Mouse (Mus musculus) neutrophil, adult 5-6 weeks (primary cell): ENCODE measurements around the gene Perm1. TPM values are rescaled to one million over a fixed set of nuclear protein-coding genes. Genes with fewer than 3 reads are reported as not detected.

Source experiments
- ATAC-seq: fragments of 151-379, 151-347 bp; 2 replicates; pipeline ENCODE4 v1.8.0; 2017; ENCODE audit warnings: mild to moderate bottlenecking, moderate TSS enrichment; ENCODE audit not compliant: insufficient number of reproducible peaks, poor library complexity, low FRiP score, severe bottlenecking; ENCODE audit errors: extremely low read depth
- total RNA-seq: library from RNA; stranded (forward); fragments of 200-1000 nt; gene quantifications from 2 replicates; pipeline ENCODE4 v1.2.3, GENCODE M21; 2017

Perm1 gene
- 1.4 and 1.7 TPM in 2 replicates for total RNA-seq

DNA sequence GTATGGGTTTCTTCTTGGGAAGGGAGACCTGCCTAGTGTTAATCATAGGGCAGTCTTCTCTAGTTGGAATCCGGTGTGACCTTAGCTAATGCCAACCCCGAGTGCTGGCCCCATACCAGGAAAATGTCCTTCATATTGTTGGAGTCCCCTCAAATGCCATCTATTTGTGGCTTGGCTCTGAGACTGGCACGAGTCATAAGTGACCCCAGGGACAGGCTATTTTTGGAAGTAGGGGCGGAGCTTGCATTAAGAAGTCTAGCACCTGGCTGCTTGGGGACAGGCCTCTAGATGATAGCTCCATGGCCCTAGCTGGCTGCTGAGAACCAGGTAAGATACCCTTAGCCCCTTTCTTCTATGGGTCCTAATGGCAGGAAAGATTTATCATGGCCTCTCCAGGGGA, at the start of gene Perm1:
Gene Perm1 (plus strand): TSS at position 220 of the 400 bp plus-strand sequence.
- no peak for ATAC-seq

DNA sequence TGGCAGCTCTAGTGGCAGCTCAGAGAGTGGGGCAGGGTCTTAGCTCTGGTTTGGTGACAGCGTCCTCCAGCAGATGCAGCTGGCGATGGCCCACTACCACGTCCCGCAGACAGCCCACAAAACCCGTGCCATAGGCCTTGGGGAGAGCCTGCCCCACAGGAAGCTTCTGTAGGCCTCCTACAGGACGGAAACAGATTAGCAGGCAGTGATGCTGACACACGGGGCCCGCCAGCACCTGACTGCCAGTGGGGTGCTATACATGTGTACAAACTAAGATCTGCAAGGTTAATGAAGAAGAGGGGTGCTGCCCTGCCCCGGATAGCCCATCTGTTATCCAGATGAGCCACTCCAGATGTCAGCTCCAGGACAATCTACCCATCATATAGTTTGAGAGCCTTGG, 49.2 kb upstream of the Perm1 start:
- ATAC-seq, result no peak

GRCm38 (mm10) chr4:156168611-156169010, 47.1 kb upstream of the Perm1 start:
- no peak for ATAC-seq

- no peak for ATAC-seq
These were observed 46.5 kb upstream of the Perm1 start for GRCm38 (mm10) chr4:156169129-156169528.

DNA sequence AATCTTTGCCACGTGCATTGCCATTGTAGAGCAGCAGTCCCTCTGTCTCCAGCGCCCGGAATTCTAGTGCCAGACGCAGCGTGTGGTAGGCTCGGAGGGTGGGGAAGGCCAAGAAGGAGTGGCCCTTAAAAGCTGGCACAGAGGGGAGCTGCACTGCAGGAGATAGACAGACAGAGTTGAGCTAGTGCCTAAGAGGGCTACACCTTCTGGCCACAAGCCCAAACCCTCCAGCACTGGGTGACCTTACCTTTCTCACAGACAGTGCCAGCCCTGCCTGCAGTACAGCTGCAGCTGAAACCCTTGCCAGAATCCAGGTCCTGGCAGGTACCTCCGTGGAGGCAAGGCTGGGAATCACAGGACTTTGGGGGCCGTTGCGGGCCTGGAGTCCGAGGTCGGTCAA, 43.8 kb upstream of the Perm1 start:
- ATAC-seq, result no peak

- no peak for ATAC-seq
These were observed 38.0 kb upstream of the Perm1 start for GRCm38 (mm10) chr4:156177630-156178029.

GRCm38 (mm10) chr4:156183747-156184146, 31.9 kb upstream of the Perm1 start:
- ATAC-seq, result no peak

GRCm38 (mm10) chr4:156184291-156184954, 31.2 kb upstream of the Perm1 start:
- no peak for ATAC-seq

- ATAC-seq, result no peak
These were observed 30.2 kb upstream of the Perm1 start for GRCm38 (mm10) chr4:156185456-156185949.

DNA sequence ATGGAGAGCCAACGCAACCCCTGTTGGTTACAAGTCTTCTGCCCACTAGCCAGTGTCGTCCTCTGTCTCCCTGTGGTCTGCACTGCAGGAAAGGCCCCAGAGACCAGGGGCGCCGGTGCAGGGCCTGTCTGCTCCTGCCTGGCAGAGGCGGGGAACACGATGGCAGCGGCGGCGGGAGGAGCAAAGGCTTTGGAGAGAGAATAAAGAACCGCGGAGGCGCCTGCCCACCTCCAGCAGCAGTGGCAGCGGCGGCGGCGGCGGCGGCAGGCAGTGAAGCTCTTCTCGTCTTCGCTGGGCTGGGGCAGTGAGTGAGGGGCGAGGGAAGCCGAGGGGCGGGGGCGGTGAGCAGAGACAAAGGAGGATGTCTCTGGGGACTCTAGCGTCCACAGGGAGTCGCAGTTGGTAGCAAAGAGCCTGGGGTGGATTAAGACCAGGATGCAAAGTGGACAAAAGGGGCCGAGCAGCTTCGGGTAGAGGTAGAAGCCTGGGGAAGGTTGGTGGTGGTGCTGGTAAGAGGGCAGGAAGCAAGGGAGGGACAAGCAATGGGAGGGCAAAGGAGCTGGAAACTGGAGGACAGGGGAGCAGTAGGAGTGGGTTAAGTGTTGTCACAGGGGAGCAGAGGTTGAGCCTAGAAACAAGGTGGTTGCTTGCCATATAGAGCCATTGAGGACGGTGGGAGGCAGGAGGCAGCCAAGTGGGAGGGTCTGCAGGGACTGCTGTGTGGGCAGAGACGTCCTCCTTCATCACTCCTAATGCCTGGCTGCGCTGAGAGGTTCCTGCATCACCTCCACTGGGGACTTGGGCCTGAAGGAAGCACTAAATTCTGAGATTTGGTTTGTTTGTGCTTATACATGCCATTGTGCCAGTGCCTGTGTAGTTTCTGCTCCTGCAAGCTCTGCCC, 29.5 kb upstream of the Perm1 start:
- no peak for ATAC-seq

DNA sequence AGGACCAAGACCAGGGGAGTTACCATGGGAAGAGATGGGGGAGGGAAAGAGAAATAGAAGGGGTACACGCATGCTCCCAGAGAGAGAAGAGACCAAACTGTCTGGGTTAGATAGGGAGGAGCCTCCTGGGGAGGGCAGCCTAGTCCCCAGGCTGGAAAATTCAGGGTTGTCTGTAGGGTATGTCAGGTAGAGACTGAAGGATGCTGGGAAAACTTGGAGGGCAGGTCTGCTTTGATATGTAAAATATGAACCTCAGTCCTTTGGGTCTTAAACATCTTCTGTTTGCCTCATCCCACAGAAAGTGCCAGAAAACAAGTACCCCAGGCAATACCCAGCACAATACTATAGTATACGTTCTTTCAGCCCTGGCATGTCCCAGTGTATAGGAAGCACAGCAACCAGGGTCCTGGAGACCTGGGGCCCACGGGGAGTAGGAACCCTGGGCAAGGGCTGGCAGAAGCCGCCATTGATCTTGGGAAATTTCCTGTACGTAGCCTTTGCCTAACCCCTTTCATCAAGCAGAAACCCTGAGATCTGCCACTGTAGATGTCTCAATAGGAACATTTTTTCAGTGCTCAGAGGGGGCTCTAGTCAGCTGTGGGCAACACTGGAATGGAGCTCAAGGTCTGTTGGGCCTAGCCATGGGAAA, 27.4 kb upstream of the Perm1 start:
- no peak for ATAC-seq

DNA sequence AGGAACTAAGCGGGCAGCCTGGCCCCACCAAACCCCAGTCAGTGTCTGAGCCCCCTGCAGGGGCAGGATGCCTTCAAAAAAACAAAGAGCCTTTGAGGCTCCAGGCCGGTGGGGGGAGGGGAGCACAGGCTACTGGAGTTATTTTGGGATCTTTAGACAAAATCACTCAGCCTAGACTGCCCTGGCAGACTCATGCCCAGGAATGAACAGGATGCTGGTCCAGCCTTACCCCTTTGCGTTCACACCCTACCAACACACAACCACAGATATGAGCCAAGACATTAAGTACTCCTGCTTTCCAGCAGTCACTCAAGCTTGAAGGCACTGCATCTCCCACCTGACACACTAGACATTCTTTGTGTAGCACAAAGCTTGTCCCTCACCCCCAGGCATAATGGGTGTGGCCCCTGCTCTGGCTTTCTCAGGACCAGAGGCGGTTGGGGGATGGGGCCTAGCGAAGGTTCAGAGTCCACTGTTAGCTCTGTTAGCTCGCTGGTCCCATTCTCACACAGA, 26.8 kb upstream of the Perm1 start:
- no peak for ATAC-seq

DNA sequence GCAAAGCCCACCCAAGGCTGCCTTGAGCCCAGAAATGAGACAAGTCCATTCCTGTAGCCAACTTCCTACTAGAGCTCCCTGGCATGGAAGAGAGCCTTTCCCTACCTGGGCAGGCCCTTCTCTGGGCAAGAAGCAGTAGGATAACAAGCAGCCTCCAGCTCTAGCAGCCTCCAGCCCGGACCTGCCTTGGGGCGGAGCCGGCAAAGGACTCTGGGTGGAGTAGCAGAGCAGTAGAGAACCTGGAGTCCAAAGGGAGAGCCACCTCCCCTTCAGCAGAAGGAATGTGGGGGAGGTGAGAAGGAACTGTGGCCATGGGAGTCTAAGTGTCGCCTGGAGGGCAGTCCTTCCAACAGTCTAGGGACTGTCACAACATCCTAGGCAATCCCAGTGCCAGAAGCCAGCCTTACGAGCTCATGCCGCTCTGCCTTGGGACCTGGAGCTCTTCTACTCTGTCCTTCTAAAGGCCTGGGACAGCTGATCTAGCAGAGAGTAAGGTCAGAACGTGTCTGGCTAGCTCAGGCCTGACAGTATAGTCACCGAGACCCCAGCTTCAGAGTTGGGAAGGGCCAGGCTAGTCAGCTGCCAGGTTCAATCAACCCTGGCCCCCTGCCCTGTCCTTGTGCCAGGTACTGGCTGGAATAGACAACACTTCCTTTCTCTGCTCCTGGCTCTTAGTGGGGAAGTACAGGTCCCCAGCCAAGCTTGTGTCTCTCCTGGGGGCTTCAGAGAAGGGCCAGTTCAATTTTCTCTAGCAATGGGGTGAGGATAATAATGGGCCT, 23.1 kb upstream of the Perm1 start:
- no peak for ATAC-seq

DNA sequence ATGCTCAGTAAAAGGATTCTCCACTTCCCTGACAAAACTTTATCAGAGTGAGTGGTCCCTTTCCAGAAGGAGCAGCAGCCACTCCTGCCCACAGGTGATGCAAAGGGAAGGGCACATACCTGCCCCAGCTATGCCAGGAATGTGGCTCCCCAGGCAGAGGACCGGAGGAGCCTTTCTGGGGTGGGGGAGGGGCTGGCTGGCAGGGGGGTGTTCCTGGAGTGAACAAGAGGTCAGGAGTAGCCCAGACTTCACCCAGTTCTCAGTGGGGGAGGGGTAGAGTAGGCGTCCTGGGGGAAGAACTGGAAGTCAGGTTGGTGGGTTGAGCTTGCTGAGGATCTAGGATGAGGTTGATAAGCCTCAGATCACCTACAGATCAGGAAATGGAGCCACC, 22.5 kb upstream of the Perm1 start:
- no peak for ATAC-seq

DNA sequence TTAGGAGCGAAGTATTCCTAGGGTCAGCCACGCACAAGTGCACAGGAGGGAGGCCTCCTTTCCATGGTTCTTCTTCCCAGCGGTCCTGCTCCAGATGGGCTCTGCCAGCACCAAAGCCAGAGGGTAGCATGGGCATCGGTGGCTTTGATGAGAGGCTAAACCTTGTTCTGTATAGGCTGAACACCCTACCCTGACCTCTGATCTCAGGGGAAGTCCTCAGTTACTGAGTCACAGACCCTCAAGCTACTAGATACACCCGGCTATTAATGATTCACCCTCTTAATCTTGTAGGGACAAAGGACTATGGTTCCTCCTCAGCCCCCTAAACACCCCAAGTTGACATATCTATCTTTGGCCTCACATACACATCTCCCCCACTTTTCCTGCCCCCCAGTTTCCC, 21.8 kb upstream of the Perm1 start:
- ATAC-seq, result no peak

GRCm38 (mm10) chr4:156194346-156194745, 21.3 kb upstream of the Perm1 start:
- ATAC-seq, result no peak

- ATAC-seq, result no peak
These were observed 19.5 kb upstream of the Perm1 start for GRCm38 (mm10) chr4:156195927-156196870.
